Mouse (Mus musculus) erythroblast, embryonic 14.5 days (primary cell): ENCODE results near the gene Rpl21.

Source experiments
- GATA1 ChIP-seq: IDR thresholded peaks from 2 replicates; pipeline ENCODE4 v1.6.1; 2012; ENCODE audit warnings: low read length, inconsistent platforms, mixed read lengths
- TAL1 ChIP-seq: IDR thresholded peaks from 3 replicates; pipeline ENCODE4 v1.6.1; 2012; ENCODE audit warnings: low read length, inconsistent platforms, mixed read lengths

DNA sequence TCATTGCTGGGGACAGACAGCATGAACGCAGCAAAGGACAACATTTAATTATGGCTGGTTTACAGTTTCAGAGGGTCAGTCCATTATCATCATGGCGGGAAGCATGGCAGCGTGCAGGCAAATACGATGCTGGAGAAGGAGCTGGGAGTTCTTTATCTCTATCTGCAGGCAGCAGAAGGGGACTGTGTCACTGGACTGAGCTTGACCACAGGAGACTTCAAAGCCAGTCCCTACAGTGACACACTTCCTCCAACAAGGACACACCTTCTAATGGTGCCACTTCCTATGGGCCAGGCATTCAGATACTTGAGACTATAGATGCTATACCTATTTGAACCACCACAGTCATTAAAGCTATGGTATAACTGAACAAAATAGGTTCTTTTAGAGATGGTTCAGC is 17.3 kb upstream of the Rpl21 start:
- no peak for TF ChIP-seq GATA1
- no peak for TF ChIP-seq TAL1
